Comparison of ENCODE assay signal across 24 mouse cellular contexts in genomic region chr4:134756953-134757352, GRCm38 (mm10). TPM values are rescaled to one million over a fixed set of nuclear protein-coding genes. Genes with fewer than 3 reads are reported as not detected.
DNase-seq lines count a peak whose midpoint lies in the region; ATAC-seq lines count a peak whose summit lies in the region.
"Had no signal": no experiment of that assay in that cellular context is flagged by ENCODE, and none has a peak within 500 bp of the region (broad histone marks: within the 10 kb centered on the region; RNA-seq: fewer than 3 reads in every experiment).

No protein-coding gene starts in this region.

- DNase-seq in liver, embryonic 11.5 days (ENCODE audit: low spot score), result no peak
- DNase-seq in liver (no peak), adipocyte (ENCODE audit: low spot score) (no peak)
- DNase-seq in embryonic facial prominence, embryonic 10.5 days (ENCODE audit: low spot score), result no peak
- DNase-seq in yolk sac, embryonic 10.5 days (ENCODE audit: low spot score), result no peak
- DNase-seq: adrenal gland, adult 8-10 months; cerebellum, adult 18-20 months; cerebellum, postnatal 36 days; embryo, embryonic 11 days; kidney, adult 18-20 months; kidney, postnatal 4 days; lung, embryonic 14.5 days; lung, postnatal 36 days; thymus, postnatal 36 days had no signal

- no peak overlapping the region for H3K4me3 ChIP-seq in liver, embryonic 11.5 days (ENCODE audit: low read depth, low read length)
- no peak overlapping the region for H3K4me3 ChIP-seq in embryonic facial prominence, embryonic 10.5 days
- no peak overlapping the region for H3K4me3 ChIP-seq in liver, embryonic 15.5 days (replicated peaks)
- H3K4me3 ChIP-seq in heart, embryonic 11.5 days (ENCODE audit: low read depth, low read length), result no peak overlapping the region
- H3K4me3 ChIP-seq: embryonic facial prominence, embryonic 15.5 days; hindbrain, embryonic 12.5 days; limb, embryonic 13.5 days; neural tube, embryonic 15.5 days had no signal

- H3K9me3 ChIP-seq in liver, embryonic 11.5 days (ENCODE audit: control insufficient read depth, low read length), result no peaks in the 10 kb centered on the region
- no peaks in the 10 kb centered on the region for H3K9me3 ChIP-seq in embryonic facial prominence, embryonic 10.5 days
- H3K9me3 ChIP-seq in liver, embryonic 15.5 days (replicated peaks), result no peaks in the 10 kb centered on the region
- no peaks in the 10 kb centered on the region for H3K9me3 ChIP-seq in heart, embryonic 11.5 days (replicated peaks; ENCODE audit: control insufficient read depth, low read length)
- H3K9me3 ChIP-seq: embryonic facial prominence, embryonic 15.5 days; hindbrain, embryonic 12.5 days; limb, embryonic 13.5 days; neural tube, embryonic 15.5 days had no signal

- H3K27ac ChIP-seq in liver, embryonic 11.5 days (ENCODE audit: low read depth, low read length), result 0 out of 2 replicates have a peak overlapping the region, but pooled peaks have one; percentile 26
- H3K27ac ChIP-seq in embryonic facial prominence, embryonic 10.5 days (replicated peaks), result 0 out of 2 replicates have a peak overlapping the region, but pooled peaks have one; percentile 20
- H3K27ac ChIP-seq in liver, embryonic 15.5 days (replicated peaks), result peak overlapping the region; percentile 62
- no peak overlapping the region for H3K27ac ChIP-seq in heart, embryonic 11.5 days (ENCODE audit: low read depth, low read length)
- H3K27ac ChIP-seq: embryonic facial prominence, embryonic 15.5 days; hindbrain, embryonic 12.5 days; limb, embryonic 13.5 days; neural tube, embryonic 15.5 days had no signal

- H3K9ac ChIP-seq in liver, embryonic 11.5 days (ENCODE audit: low read depth, low read length), result no peak overlapping the region
- no peak overlapping the region for H3K9ac ChIP-seq in liver, embryonic 15.5 days
- H3K9ac ChIP-seq in heart, embryonic 11.5 days (ENCODE audit: low read depth, low read length), result no peak overlapping the region
- H3K9ac ChIP-seq: embryonic facial prominence, embryonic 15.5 days; hindbrain, embryonic 12.5 days; limb, embryonic 13.5 days; lung, embryonic 14.5 days; neural tube, embryonic 15.5 days had no signal

- ATAC-seq in liver, embryonic 11.5 days (replicated peaks; ENCODE audit: low FRiP score), result no peak
- ATAC-seq in liver, embryonic 15.5 days (ENCODE audit: insufficient read depth), result no peak
- peak; percentile 14; the same call in 1 of the 2 replicates for ATAC-seq in megakaryocyte progenitor cell, adult 5-6 weeks (replicated peaks; ENCODE audit: poor library complexity)
- no peak for ATAC-seq in heart, embryonic 11.5 days (replicated peaks; ENCODE audit: insufficient number of reproducible peaks, low FRiP score, low TSS enrichment)
- ATAC-seq: forebrain, embryonic 14.5 days; Patski had no signal

- H3K27me3 ChIP-seq in liver, embryonic 11.5 days (replicated peaks; ENCODE audit: control insufficient read depth, insufficient read depth, low read length), result no peaks in the 10 kb centered on the region
- no peaks in the 10 kb centered on the region for H3K27me3 ChIP-seq in embryonic facial prominence, embryonic 10.5 days (replicated peaks; ENCODE audit: low read depth, poor library complexity, severe bottlenecking)
- H3K27me3 ChIP-seq in liver, embryonic 15.5 days, result no peaks in the 10 kb centered on the region
- no peaks in the 10 kb centered on the region for H3K27me3 ChIP-seq in heart, embryonic 11.5 days (ENCODE audit: control insufficient read depth, insufficient read depth, low read length)
- H3K27me3 ChIP-seq: hindbrain, embryonic 12.5 days; limb, embryonic 13.5 days; neural tube, embryonic 15.5 days; Patski had no signal

- H3K4me2 ChIP-seq in liver, embryonic 11.5 days, result no peak overlapping the region
- H3K4me2 ChIP-seq in liver, embryonic 15.5 days, result peak overlapping the region; percentile 3; the same call in 1 of the 2 replicates
- no peak overlapping the region for H3K4me2 ChIP-seq in heart, embryonic 11.5 days
- H3K4me2 ChIP-seq: embryonic facial prominence, embryonic 15.5 days; hindbrain, embryonic 12.5 days; limb, embryonic 13.5 days; lung, embryonic 14.5 days; midbrain, embryonic 11.5 days; neural tube, embryonic 15.5 days had no signal

- peaks cover 91% of the 10 kb centered on the region for H3K4me1 ChIP-seq in liver, embryonic 11.5 days (replicated peaks; ENCODE audit: control insufficient read depth, insufficient read depth, low read length)
- H3K4me1 ChIP-seq in embryonic facial prominence, embryonic 10.5 days, result peaks cover 88% of the 10 kb centered on the region
- H3K4me1 ChIP-seq in liver, embryonic 15.5 days (replicated peaks), result peaks cover 99% of the 10 kb centered on the region
- peaks cover 71% of the 10 kb centered on the region for H3K4me1 ChIP-seq in heart, embryonic 11.5 days (ENCODE audit: control insufficient read depth, insufficient read depth, low read length)

- H3K36me3 ChIP-seq in liver, embryonic 11.5 days (ENCODE audit: control insufficient read depth, insufficient read depth, low read length), result peaks cover 10% of the 10 kb centered on the region; the same call in 1 of the 2 replicates
- 0 out of 2 replicates have a peak, but pooled peaks cover 7% of the 10 kb centered on the region for H3K36me3 ChIP-seq in embryonic facial prominence, embryonic 10.5 days (replicated peaks)
- peaks cover 39% of the 10 kb centered on the region for H3K36me3 ChIP-seq in liver, embryonic 15.5 days (replicated peaks)
- no peaks in the 10 kb centered on the region for H3K36me3 ChIP-seq in heart, embryonic 11.5 days (ENCODE audit: control insufficient read depth, insufficient read depth, low read length)
- H3K36me3 ChIP-seq: hindbrain, embryonic 12.5 days; neural tube, embryonic 15.5 days had no signal

- WGBS in liver, embryonic 11.5 days, result 76% methylated on average over 7 of the region's 7 CpGs
- 76% methylated on average over 7 of the region's 7 CpGs for WGBS in embryonic facial prominence, embryonic 10.5 days
- 55% methylated on average over 7 of the region's 7 CpGs for WGBS in liver, embryonic 15.5 days (ENCODE audit: insufficient replicate concordance)
- WGBS in heart, embryonic 11.5 days (ENCODE audit: insufficient replicate concordance), result 81% methylated on average over 7 of the region's 7 CpGs

RNA-seq across cellular contexts. Expression of gene Ldlrap1, which starts 10.9 kb away (rescaled TPM):
- 32.2 and 33.3 TPM in 2 replicates for polyA plus RNA-seq in liver, embryonic 11.5 days (2014; fragmentation: Nextera tagmentation; extraction: Ambion mirVana)
- polyA plus RNA-seq in embryonic facial prominence, embryonic 10.5 days (2016; fragmentation: Nextera tagmentation; extraction: Ambion mirVana), result 15.8 and 17.4 TPM in 2 replicates
- 21.8 and 22.4 TPM in 2 replicates for polyA plus RNA-seq in liver, embryonic 15.5 days (2015; fragmentation: Nextera tagmentation; extraction: Ambion mirVana)
- total RNA-seq in megakaryocyte progenitor cell, adult 5-6 weeks (2015), result 13.7 and 26.0 TPM in 2 replicates
- total RNA-seq in megakaryocyte progenitor cell, adult 5-6 weeks (2017), result 13.3 and 14.7 TPM in 2 replicates
- 11.4 and 13.5 TPM in 2 replicates for polyA plus RNA-seq in heart, embryonic 11.5 days (2014; fragmentation: Nextera tagmentation; extraction: Ambion mirVana)

RNA-seq across cellular contexts. Expression of gene Man1c1, which starts 52.9 kb away (rescaled TPM):
- 3.9 and 4.1 TPM in 2 replicates for polyA plus RNA-seq in liver, embryonic 11.5 days (2014; fragmentation: Nextera tagmentation; extraction: Ambion mirVana)
- 2.6 and 2.8 TPM in 2 replicates for polyA plus RNA-seq in embryonic facial prominence, embryonic 10.5 days (2016; fragmentation: Nextera tagmentation; extraction: Ambion mirVana)
- 1.4 and 2.0 TPM in 2 replicates for polyA plus RNA-seq in liver, embryonic 15.5 days (2015; fragmentation: Nextera tagmentation; extraction: Ambion mirVana)
- total RNA-seq in megakaryocyte progenitor cell, adult 5-6 weeks (2015), result 10.5 and 14.2 TPM in 2 replicates
- 5.0 and 5.8 TPM in 2 replicates for total RNA-seq in megakaryocyte progenitor cell, adult 5-6 weeks (2017)
- 8.6 and 9.3 TPM in 2 replicates for polyA plus RNA-seq in heart, embryonic 11.5 days (2014; fragmentation: Nextera tagmentation; extraction: Ambion mirVana)
